Mouse (Mus musculus): ENCODE results near the gene Tigd3. TPM values are rescaled to one million over a fixed set of nuclear protein-coding genes. Genes with fewer than 3 reads are reported as not detected.

The Tigd3 gene
- polyA plus RNA-seq, 1 experiment from 2014 or later = 5.1 TPM

GRCm38 (mm10) chr19:5937095-5937835, 43.3 kb upstream of the Tigd3 start:
- ATAC-seq (ENCODE audit: insufficient number of reproducible peaks, low FRiP score, low TSS enrichment, low read depth) (no peak), DNase-seq (ENCODE audit: low spot score) (no peak)
- H3K36me3 ChIP-seq (ENCODE audit: control insufficient read depth, insufficient read depth, low read length) = peaks cover 17% of the 10 kb centered on the region
- H3K4me2 ChIP-seq (ENCODE audit: low read depth, severe bottlenecking) = no peak overlapping the region
- H3K4me1 ChIP-seq (ENCODE audit: control insufficient read depth, insufficient read depth, low read length) = 0 out of 2 replicates have a peak, but pooled peaks cover 4% of the 10 kb centered on the region
- 82% methylated on average over 21 of the region's 21 CpGs for WGBS
- no peaks in the 10 kb centered on the region for H3K9me3 ChIP-seq (ENCODE audit: control insufficient read depth, low read length)
- H3K4me3 ChIP-seq (ENCODE audit: low read depth, low read length) = no peak overlapping the region
- no peak overlapping the region for H3K9ac ChIP-seq (ENCODE audit: low read length)
- H3K27ac ChIP-seq (replicated peaks; ENCODE audit: low read depth, low read length) = no peak overlapping the region
- H3K27me3 ChIP-seq (ENCODE audit: control insufficient read depth, insufficient read depth, low read length) = no peaks in the 10 kb centered on the region

DNA sequence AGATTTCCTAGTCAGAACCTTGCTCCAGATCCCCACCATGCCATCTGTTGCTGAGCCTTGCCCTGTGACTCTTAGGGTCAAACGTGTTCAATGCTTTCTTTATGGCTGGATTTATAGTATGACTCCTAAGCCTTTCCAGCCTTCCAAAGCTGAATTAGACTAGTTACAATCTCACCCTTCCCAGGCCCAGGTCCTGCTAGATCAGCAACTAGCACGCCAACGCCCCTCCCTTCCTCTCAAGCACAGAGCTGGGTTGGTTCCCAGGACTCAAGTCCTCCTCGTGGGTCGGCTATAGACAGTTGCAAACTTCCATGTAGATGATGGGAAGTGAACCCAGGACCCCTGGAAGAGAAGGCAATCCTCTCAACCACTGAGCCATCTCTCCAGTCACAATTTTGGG, 41.7 kb upstream of the Tigd3 start:
- H3K27ac ChIP-seq (replicated peaks; ENCODE audit: low read depth, low read length) = no peak overlapping the region
- no peak for ATAC-seq (ENCODE audit: insufficient number of reproducible peaks, low FRiP score, low TSS enrichment, low read depth)

GRCm38 (mm10) chr19:5935266-5935665, 41.3 kb upstream of the Tigd3 start:
- no peak for DNase-seq (ENCODE audit: low spot score)
- Histone ChIP-seq H3K36me3 (ENCODE audit: control insufficient read depth, insufficient read depth, low read length) (peaks cover 4% of the 10 kb centered on the region; the same call in 1 of the 2 replicates), H3K4me3 (ENCODE audit: low read depth, low read length) (no peak overlapping the region), H3K9me3 (ENCODE audit: control insufficient read depth, low read length) (no peaks in the 10 kb centered on the region), H3K27me3 (ENCODE audit: control insufficient read depth, insufficient read depth, low read length) (no peaks in the 10 kb centered on the region), H3K4me2 (ENCODE audit: low read depth, severe bottlenecking) (no peak overlapping the region), H3K4me1 (ENCODE audit: control insufficient read depth, insufficient read depth, low read length) (0 out of 2 replicates have a peak, but pooled peaks cover 4% of the 10 kb centered on the region), H3K9ac (ENCODE audit: low read length) (peak overlapping the region; percentile 22; the same call in 1 of the 2 replicates), H3K27ac (replicated peaks; ENCODE audit: low read depth, low read length) (no peak overlapping the region)
- 29% methylated on average over 3 of the region's 3 CpGs for WGBS
- 0 out of 2 replicates have a peak, but pooled peaks have one; percentile 51 for ATAC-seq (ENCODE audit: insufficient number of reproducible peaks, low FRiP score, low TSS enrichment, low read depth)

More for the DNA sequence above, 41.7 kb upstream of the Tigd3 start:
- Histone ChIP-seq H3K36me3 (ENCODE audit: control insufficient read depth, insufficient read depth, low read length) (peaks cover 8% of the 10 kb centered on the region; the same call in 1 of the 2 replicates), H3K27me3 (ENCODE audit: control insufficient read depth, insufficient read depth, low read length) (no peaks in the 10 kb centered on the region), H3K9me3 (ENCODE audit: control insufficient read depth, low read length) (no peaks in the 10 kb centered on the region), H3K4me2 (ENCODE audit: low read depth, severe bottlenecking) (no peak overlapping the region), H3K4me3 (ENCODE audit: low read depth, low read length) (no peak overlapping the region), H3K4me1 (ENCODE audit: control insufficient read depth, insufficient read depth, low read length) (0 out of 2 replicates have a peak, but pooled peaks cover 4% of the 10 kb centered on the region), H3K9ac (ENCODE audit: low read length) (peak overlapping the region; percentile 22; the same call in 1 of the 2 replicates)
- 73% methylated on average over 5 of the region's 5 CpGs for WGBS
- DNase-seq (ENCODE audit: low spot score) = no peak

- ATAC-seq (ENCODE audit: insufficient number of reproducible peaks, low FRiP score, low TSS enrichment, low read depth) (no peak), DNase-seq (ENCODE audit: low spot score) (no peak)
- WGBS = 77% methylated on average over 14 of the region's 14 CpGs
- H3K9me3 ChIP-seq (ENCODE audit: control insufficient read depth, low read length) = no peaks in the 10 kb centered on the region
- no peaks in the 10 kb centered on the region for H3K36me3 ChIP-seq (ENCODE audit: control insufficient read depth, insufficient read depth, low read length)
- H3K4me3 ChIP-seq (ENCODE audit: low read depth, low read length) = no peak overlapping the region
- H3K9ac ChIP-seq (ENCODE audit: low read length) = no peak overlapping the region
- H3K27ac ChIP-seq (replicated peaks; ENCODE audit: low read depth, low read length) = no peak overlapping the region
- 0 out of 2 replicates have a peak, but pooled peaks cover 2% of the 10 kb centered on the region for H3K27me3 ChIP-seq (ENCODE audit: control insufficient read depth, insufficient read depth, low read length)
- no peak overlapping the region for H3K4me2 ChIP-seq (ENCODE audit: low read depth, severe bottlenecking)
- H3K4me1 ChIP-seq (ENCODE audit: control insufficient read depth, insufficient read depth, low read length) = peaks cover 5% of the 10 kb centered on the region
These were observed 36.0 kb upstream of the Tigd3 start for GRCm38 (mm10) chr19:5929634-5930596.

DNA sequence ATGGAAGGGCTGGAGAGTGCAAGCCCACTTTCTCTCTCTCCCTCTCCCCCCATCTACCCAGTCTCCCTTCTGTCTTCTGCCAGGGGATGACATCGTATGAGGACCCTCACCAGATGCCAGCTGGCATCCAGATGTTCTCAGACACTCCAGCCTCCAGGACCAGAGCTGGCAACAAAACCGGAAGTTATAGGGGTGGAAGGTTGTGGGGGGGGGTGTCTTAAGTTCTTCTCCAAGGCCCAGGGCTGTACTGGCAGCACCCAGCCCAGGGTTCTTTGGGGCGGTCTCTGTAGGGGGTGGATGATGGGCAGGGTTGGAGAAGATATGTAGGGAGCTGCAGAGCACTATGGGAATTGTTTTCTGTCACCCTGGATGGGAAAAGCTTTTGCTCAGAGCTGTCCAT, 34.6 kb upstream of the Tigd3 start:
- no peaks in the 10 kb centered on the region for H3K9me3 ChIP-seq (ENCODE audit: control insufficient read depth, low read length)
- DNase-seq (ENCODE audit: low spot score) (no peak), ATAC-seq (ENCODE audit: insufficient number of reproducible peaks, low FRiP score, low TSS enrichment, low read depth) (no peak)
- 0 out of 2 replicates have a peak overlapping the region, but pooled peaks have one; percentile 14 for H3K27ac ChIP-seq (replicated peaks; ENCODE audit: low read depth, low read length)
- H3K4me1 ChIP-seq (ENCODE audit: control insufficient read depth, insufficient read depth, low read length) = peaks cover 5% of the 10 kb centered on the region
- 0 out of 2 replicates have a peak, but pooled peaks cover 2% of the 10 kb centered on the region for H3K27me3 ChIP-seq (ENCODE audit: control insufficient read depth, insufficient read depth, low read length)
- H3K9ac ChIP-seq (ENCODE audit: low read length) = no peak overlapping the region
- WGBS = 33% methylated on average over 3 of the region's 3 CpGs
- H3K4me2 ChIP-seq (ENCODE audit: low read depth, severe bottlenecking) = no peak overlapping the region
- H3K36me3 ChIP-seq (ENCODE audit: control insufficient read depth, insufficient read depth, low read length) = no peaks in the 10 kb centered on the region
- H3K4me3 ChIP-seq (ENCODE audit: low read depth, low read length) = no peak overlapping the region

DNA sequence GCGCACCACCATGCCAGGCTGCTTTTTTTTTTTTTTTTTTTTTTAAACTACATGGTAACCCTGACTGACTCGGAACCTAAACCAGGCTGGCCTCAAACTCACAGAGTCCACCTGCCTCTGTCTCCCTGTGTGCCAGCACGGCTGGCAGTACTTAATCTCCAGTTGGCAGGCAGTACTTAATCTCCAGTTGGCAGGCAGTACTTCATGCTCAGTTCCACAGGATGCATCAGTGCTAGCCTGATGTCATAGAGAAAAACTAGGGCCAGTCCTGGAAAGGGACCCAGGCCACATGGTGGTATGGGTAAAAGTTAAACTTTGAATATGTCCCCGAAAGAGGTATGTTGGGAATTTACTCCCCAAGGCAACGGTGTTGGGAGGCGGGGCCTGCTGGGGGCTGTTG, 34.2 kb upstream of the Tigd3 start:
- Histone ChIP-seq H3K9me3 (ENCODE audit: control insufficient read depth, low read length) (no peaks in the 10 kb centered on the region), H3K9ac (ENCODE audit: low read length) (no peak overlapping the region), H3K4me2 (ENCODE audit: low read depth, severe bottlenecking) (no peak overlapping the region), H3K4me1 (ENCODE audit: control insufficient read depth, insufficient read depth, low read length) (peaks cover 5% of the 10 kb centered on the region), H3K27me3 (ENCODE audit: control insufficient read depth, insufficient read depth, low read length) (0 out of 2 replicates have a peak, but pooled peaks cover 2% of the 10 kb centered on the region), H3K4me3 (ENCODE audit: low read depth, low read length) (no peak overlapping the region), H3K36me3 (ENCODE audit: control insufficient read depth, insufficient read depth, low read length) (no peaks in the 10 kb centered on the region), H3K27ac (replicated peaks; ENCODE audit: low read depth, low read length) (no peak overlapping the region)
- DNase-seq (ENCODE audit: low spot score) (no peak), ATAC-seq (ENCODE audit: insufficient number of reproducible peaks, low FRiP score, low TSS enrichment, low read depth) (no peak)
- WGBS = 49% methylated on average over 5 of the region's 6 CpGs

GRCm38 (mm10) chr19:5927532-5927931, 33.6 kb upstream of the Tigd3 start:
- 62% methylated on average over 8 of the region's 8 CpGs for WGBS
- ATAC-seq (ENCODE audit: insufficient number of reproducible peaks, low FRiP score, low TSS enrichment, low read depth) (no peak), DNase-seq (ENCODE audit: low spot score) (no peak)
- H3K9me3 ChIP-seq (ENCODE audit: control insufficient read depth, low read length) = no peaks in the 10 kb centered on the region
- H3K4me2 ChIP-seq (ENCODE audit: low read depth, severe bottlenecking) = no peak overlapping the region
- peaks cover 5% of the 10 kb centered on the region for H3K4me1 ChIP-seq (ENCODE audit: control insufficient read depth, insufficient read depth, low read length)
- H3K27me3 ChIP-seq (ENCODE audit: control insufficient read depth, insufficient read depth, low read length) = 0 out of 2 replicates have a peak, but pooled peaks cover 2% of the 10 kb centered on the region
- no peak overlapping the region for H3K9ac ChIP-seq (ENCODE audit: low read length)
- H3K36me3 ChIP-seq (ENCODE audit: control insufficient read depth, insufficient read depth, low read length) = no peaks in the 10 kb centered on the region
- no peak overlapping the region for H3K27ac ChIP-seq (replicated peaks; ENCODE audit: low read depth, low read length)
- no peak overlapping the region for H3K4me3 ChIP-seq (ENCODE audit: low read depth, low read length)

- Histone ChIP-seq H3K4me2 (ENCODE audit: low read depth, severe bottlenecking) (no peak overlapping the region), H3K9me3 (ENCODE audit: control insufficient read depth, low read length) (no peaks in the 10 kb centered on the region), H3K9ac (ENCODE audit: low read length) (no peak overlapping the region), H3K27ac (replicated peaks; ENCODE audit: low read depth, low read length) (no peak overlapping the region), H3K4me3 (ENCODE audit: low read depth, low read length) (no peak overlapping the region), H3K4me1 (ENCODE audit: control insufficient read depth, insufficient read depth, low read length) (peaks cover 6% of the 10 kb centered on the region), H3K27me3 (ENCODE audit: control insufficient read depth, insufficient read depth, low read length) (0 out of 2 replicates have a peak, but pooled peaks cover 2% of the 10 kb centered on the region), H3K36me3 (ENCODE audit: control insufficient read depth, insufficient read depth, low read length) (no peaks in the 10 kb centered on the region)
- 72% methylated on average over 11 of the region's 11 CpGs for WGBS
- no peak for ATAC-seq (ENCODE audit: insufficient number of reproducible peaks, low FRiP score, low TSS enrichment, low read depth)
- no peak for DNase-seq (ENCODE audit: low spot score)
These were observed 33.1 kb upstream of the Tigd3 start for GRCm38 (mm10) chr19:5927026-5927425.

Data from limb, embryonic 11.5 days (tissue).